Mouse (Mus musculus) heart, postnatal 0 days (tissue): ENCODE data around the gene Rbms3. TPM values are rescaled to one million over a fixed set of nuclear protein-coding genes. Genes with fewer than 3 reads are reported as not detected.

Experiments
- ATAC-seq: fragments of 200-750 bp; cut with Nextera tagmentation; 2 replicates; pipeline ENCODE4 v1.8.0; 2017; ENCODE audit warnings: low read depth, moderate number of reproducible peaks, moderate library complexity; ENCODE audit not compliant: insufficient read depth
- DNase-seq: peaks from one replicate; pipeline ENCODE4 v3.0.0-alpha.2; 2016; ENCODE audit warnings: low spot score
- H3K27ac ChIP-seq: fragments of 300-500 bp; sonication (generic); 2 replicates; pipeline ENCODE4 v1.5.1; 2014; ENCODE audit warnings: low read depth, mild to moderate bottlenecking
- H3K27me3 ChIP-seq: fragments of 300-500 bp; sonication (generic); 2 replicates; pipeline ENCODE4 v1.6.1; 2014; ENCODE audit warnings: low read length, mixed read lengths; ENCODE audit not compliant: control insufficient read depth, insufficient read depth
- H3K36me3 ChIP-seq: fragments of 300-500 bp; sonication (generic); replicated peaks from 2 replicates; pipeline ENCODE4 v1.6.1; 2014; ENCODE audit warnings: low read length, mixed read lengths; ENCODE audit not compliant: control insufficient read depth, insufficient read depth
- H3K4me1 ChIP-seq: fragments of 300-500 bp; sonication (generic); 2 replicates; pipeline ENCODE4 v1.6.1; 2014; ENCODE audit warnings: antibody characterized with exemption; ENCODE audit not compliant: control insufficient read depth, insufficient read depth
- H3K4me2 ChIP-seq: fragments of 300-500 bp; sonication (generic); 2 replicates; pipeline ENCODE4 v1.6.1; 2014; ENCODE audit warnings: low read depth, mild to moderate bottlenecking, low read length, moderate library complexity
- H3K4me3 ChIP-seq: fragments of 300-500 bp; sonication (generic); 2 replicates; pipeline ENCODE4 v1.5.1; 2014; ENCODE audit warnings: low read depth, low read length
- H3K9ac ChIP-seq: fragments of 300-500 bp; sonication (generic); replicated peaks from 2 replicates; pipeline ENCODE4 v1.6.1; 2014; ENCODE audit warnings: low read depth, low read length, mixed read lengths
- H3K9me3 ChIP-seq: fragments of 300-500 bp; sonication (generic); replicated peaks from 2 replicates; pipeline ENCODE4 v1.6.1; 2016; ENCODE audit warnings: low read length; ENCODE audit not compliant: control insufficient read depth
- CTCF ChIP-seq: IDR thresholded peaks from 2 replicates; pipeline ENCODE4 v1.5.1; 2016; ENCODE audit warnings: antibody characterized with exemption, control low read depth, low read depth
- EP300 ChIP-seq: IDR thresholded peaks from 2 replicates; pipeline ENCODE4 v1.6.1; 2016; ENCODE audit warnings: antibody characterized with exemption, low read depth
- WGBS: fragments of 180-500 bp; shearing (Covaris S2); extraction: QIAGEN DNeasy Blood & Tissue Kit; methylation state at CpG from one replicate; pipeline ENCODE4 v1.1.7; 2014; 5-methylcytosine and 5-hydroxymethylcytosine counted together
- polyA plus RNA-seq: library from polyadenylated mRNA; unstranded; fragments of >200 nt; fragmentation: Nextera tagmentation; extraction: Ambion mirVana; gene quantifications from 2 replicates; pipeline ENCODE4 v1.2.1, GENCODE M21; 2015
- total RNA-seq: library from RNA; depleted of rRNA; stranded (reverse); fragments of >200 nt; gene quantifications from 2 replicates; pipeline ENCODE4 v1.2.3, GENCODE M21; 2014; ENCODE audit warnings: low replicate concordance

Rbms3 gene
- total and polyA plus RNA-seq, 2 experiments from 2014 or later = 18.2 to 75.3 TPM

GRCm38 (mm10) chr9:117216026-117216755 is 413.5 kb downstream of the Rbms3 start:
- Histone ChIP-seq H3K9me3 (no peaks in the 10 kb centered on the region), H3K27ac (no peak overlapping the region), H3K4me2 (no peak overlapping the region), H3K36me3 (no peaks in the 10 kb centered on the region), H3K9ac (no peak overlapping the region), H3K4me1 (no peaks in the 10 kb centered on the region; the same call in 1 of the 2 replicates), H3K27me3 (no peaks in the 10 kb centered on the region), H3K4me3 (no peak overlapping the region)
- no peak for TF ChIP-seq CTCF
- TF ChIP-seq EP300 = no peak
- DNase-seq (no peak), ATAC-seq (no peak)
- 84% methylated on average over 9 of the region's 9 CpGs for WGBS

GRCm38 (mm10) chr9:117212023-117212422 is 417.7 kb downstream of the Rbms3 start:
- no peaks in the 10 kb centered on the region for H3K27me3 ChIP-seq
- no peak overlapping the region for H3K9ac ChIP-seq
- no peak overlapping the region for H3K27ac ChIP-seq
- no peaks in the 10 kb centered on the region for H3K4me1 ChIP-seq
- no peaks in the 10 kb centered on the region for H3K36me3 ChIP-seq
- 75% methylated on average over 4 of the region's 4 CpGs for WGBS
- ATAC-seq (no peak), DNase-seq (no peak)
- H3K4me2 ChIP-seq = no peak overlapping the region
- H3K4me3 ChIP-seq = no peak overlapping the region
- no peaks in the 10 kb centered on the region for H3K9me3 ChIP-seq
- no peak for TF ChIP-seq EP300
- TF ChIP-seq CTCF = no peak

GRCm38 (mm10) chr9:117210344-117210743 is 419.4 kb downstream of the Rbms3 start:
- no peaks in the 10 kb centered on the region for H3K36me3 ChIP-seq
- H3K27ac ChIP-seq = no peak overlapping the region
- DNase-seq (no peak), ATAC-seq (no peak)
- TF ChIP-seq CTCF (no peak), EP300 (no peak)
- H3K27me3 ChIP-seq = no peaks in the 10 kb centered on the region
- no peak overlapping the region for H3K4me2 ChIP-seq
- H3K9ac ChIP-seq = no peak overlapping the region
- no peaks in the 10 kb centered on the region for H3K4me1 ChIP-seq
- no peak overlapping the region for H3K4me3 ChIP-seq
- no peaks in the 10 kb centered on the region for H3K9me3 ChIP-seq
- WGBS = 85% methylated on average over 2 of the region's 2 CpGs

DNA sequence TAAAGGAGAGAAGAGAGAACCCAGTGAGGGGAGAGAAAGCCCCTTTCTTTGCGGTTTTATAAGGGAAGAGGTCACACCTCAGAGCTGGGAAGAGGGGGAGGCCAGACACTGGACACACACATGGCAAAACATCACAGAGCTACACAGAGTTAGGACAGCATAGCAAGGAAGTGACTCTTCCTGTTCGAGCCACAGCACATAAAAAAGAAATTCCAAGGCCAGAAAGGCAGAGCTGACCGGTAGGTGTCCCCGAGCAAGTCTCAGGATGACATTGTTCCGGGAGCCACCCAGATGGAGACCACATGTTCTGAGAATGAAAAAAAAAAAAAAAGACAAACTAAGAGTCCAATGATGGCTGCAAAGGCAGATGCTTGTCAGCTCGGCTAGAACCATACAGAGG is 424.3 kb downstream of the Rbms3 start:
- DNase-seq (no peak), ATAC-seq (no peak)
- no peaks in the 10 kb centered on the region for H3K36me3 ChIP-seq
- WGBS = 55% methylated on average over 6 of the region's 6 CpGs
- no peaks in the 10 kb centered on the region for H3K9me3 ChIP-seq
- H3K4me1 ChIP-seq = peaks cover 4% of the 10 kb centered on the region; the same call in 1 of the 2 replicates
- no peaks in the 10 kb centered on the region for H3K27me3 ChIP-seq
- no peak overlapping the region for H3K9ac ChIP-seq
- TF ChIP-seq CTCF = no peak
- no peak for TF ChIP-seq EP300
- H3K4me3 ChIP-seq = no peak overlapping the region
- H3K4me2 ChIP-seq = no peak overlapping the region
- H3K27ac ChIP-seq = no peak overlapping the region

DNA sequence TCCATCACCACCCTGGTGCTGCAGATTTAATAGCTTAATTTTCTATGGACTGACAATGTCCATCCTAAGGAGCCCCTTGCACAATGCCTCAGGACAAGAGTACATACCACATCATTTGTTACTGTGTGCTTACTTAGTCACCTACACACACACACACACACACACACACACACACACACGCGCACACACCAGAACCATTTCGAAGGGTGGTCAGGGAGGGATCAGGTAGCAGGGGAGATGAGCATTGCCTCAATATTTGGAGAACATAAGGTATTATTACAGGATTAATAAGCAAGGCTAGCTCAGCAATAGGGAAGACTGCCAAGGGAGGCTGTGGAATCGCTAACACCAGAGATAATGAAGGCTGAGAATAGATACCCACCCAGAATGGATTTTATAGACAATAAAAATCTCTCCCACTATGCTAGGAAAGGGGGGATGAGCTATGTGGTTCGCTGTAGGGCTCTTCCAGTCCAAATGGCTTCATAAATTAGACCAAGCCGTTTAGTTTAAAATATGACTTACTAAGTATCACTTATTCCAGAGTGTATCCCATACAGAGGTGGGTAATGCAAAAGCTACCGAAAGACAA is 429.6 kb downstream of the Rbms3 start:
- 75% methylated on average over 7 of the region's 7 CpGs for WGBS
- H3K9me3 ChIP-seq = no peaks in the 10 kb centered on the region

More for the DNA sequence above, 429.6 kb downstream of the Rbms3 start:
- Histone ChIP-seq H3K9ac (no peak overlapping the region), H3K4me3 (no peak overlapping the region), H3K27me3 (no peaks in the 10 kb centered on the region), H3K4me1 (peaks cover 11% of the 10 kb centered on the region; the same call in 1 of the 2 replicates), H3K4me2 (no peak overlapping the region), H3K27ac (no peak overlapping the region), H3K36me3 (no peaks in the 10 kb centered on the region)
- ATAC-seq (no peak), DNase-seq (no peak)
- no peak for TF ChIP-seq CTCF
- no peak for TF ChIP-seq EP300
